Mouse (Mus musculus): ENCODE measurements around the gene Wdsub1.

DNA sequence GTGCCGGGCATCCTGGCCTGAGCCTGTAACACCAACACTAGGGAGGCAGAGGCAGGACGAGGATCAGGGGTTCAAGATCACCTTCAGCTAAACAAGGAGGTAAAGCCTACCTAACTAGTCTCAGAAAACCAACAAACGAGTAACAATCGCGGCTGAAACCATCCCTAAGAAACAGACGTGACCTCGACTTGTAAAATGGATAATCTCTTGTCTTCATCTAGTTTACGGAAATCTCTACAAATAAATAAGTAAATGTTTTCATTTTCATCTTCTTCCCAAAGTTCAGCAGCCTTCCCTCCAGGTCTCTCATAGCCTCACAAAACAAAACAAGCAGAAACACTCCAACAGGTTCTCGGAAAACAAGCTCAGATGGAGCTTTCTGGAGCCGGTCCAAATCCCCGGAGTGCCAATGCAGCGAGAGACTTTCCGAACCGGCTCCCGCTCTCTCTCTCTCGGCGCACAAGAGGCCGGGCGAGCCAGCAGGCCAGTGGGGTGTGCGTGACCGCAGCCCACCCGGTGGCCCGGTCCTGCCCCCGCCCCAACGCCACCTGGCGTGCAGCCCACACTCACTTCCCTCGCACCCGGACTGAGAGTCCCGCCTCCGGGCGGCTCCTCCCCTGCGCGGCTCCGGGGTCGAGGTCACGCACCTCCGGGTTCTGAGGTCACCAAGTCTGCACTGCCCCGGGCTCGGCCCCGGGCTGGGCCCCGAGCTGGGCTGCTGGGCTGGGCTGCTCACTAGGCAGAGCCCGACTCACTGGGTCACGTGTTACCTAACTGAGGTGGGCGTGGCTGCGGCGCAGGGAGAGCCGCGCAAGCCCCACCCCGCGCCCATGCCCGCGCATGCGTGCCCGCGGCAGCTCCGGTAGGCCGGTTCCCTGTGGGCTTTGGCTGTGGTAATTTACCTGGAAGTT, at the start of gene Wdsub1:
- TF ChIP-seq GATA1 (IDR thresholded peaks at IDR 0.05; ENCODE audit: borderline replicate concordance, low read length) = no peak
- no peak for TF ChIP-seq FLI1 (IDR thresholded peaks at IDR 0.05; ENCODE audit: low read length)
